Mouse (Mus musculus) testis, adult 2 months (tissue): ENCODE measurements at regions not wholly inside any gene's neighbourhood (a gene's known extent, or its start where the extent isn't known, plus 50 kb on each side); places are given as distances from the start of the nearest gene placed in this dataset.

ENCODE experiments used
- CTCF ChIP-seq: fragments of 200-500 bp; IDR thresholded peaks from 2 replicates; pipeline ENCODE4 v1.5.1; 2012; ENCODE audit warnings: low read depth, mild to moderate bottlenecking, inconsistent platforms, low read length, moderate library complexity; ENCODE audit not compliant: control insufficient read depth, insufficient read depth, insufficient replicate concordance
- POLR2A ChIP-seq: fragments of 200-500 bp; IDR thresholded peaks from 2 replicates; pipeline ENCODE4 v1.6.1; 2012; ENCODE audit warnings: low read depth, mild to moderate bottlenecking, inconsistent platforms, low read length, moderate library complexity; ENCODE audit not compliant: control insufficient read depth

GRCm38 (mm10) chr11:64846577-64847147 is 132.2 kb upstream of the Elac2 start:
- TF ChIP-seq POLR2A = no peak
- no peak for TF ChIP-seq CTCF
